Mouse (Mus musculus) midbrain, postnatal 0 days (tissue): ENCODE measurements at regions not wholly inside any gene's neighbourhood (a gene's known extent, or its start where the extent isn't known, plus 50 kb on each side); places are given as distances from the start of the nearest gene placed in this dataset.
A peak's percentile ranks its signal among the peaks of the same experiment; 100 is the strongest.

ENCODE experiments used
- ATAC-seq: fragments of 200-750 bp; cut with Nextera tagmentation; 2 replicates; pipeline ENCODE4 v1.8.0; 2017; ENCODE audit warnings: moderate number of reproducible peaks, mild to moderate bottlenecking, moderate TSS enrichment, moderate library complexity; ENCODE audit not compliant: low FRiP score
- DNase-seq: peaks from one replicate; pipeline ENCODE4 v3.0.0-alpha.2; 2015; ENCODE audit warnings: low spot score
- H3K27ac ChIP-seq: fragments of 300-500 bp; sonication (generic); 2 replicates; pipeline ENCODE4 v1.5.1; 2014; ENCODE audit warnings: low read depth, mild to moderate bottlenecking, low read length, mixed read lengths
- H3K27me3 ChIP-seq: fragments of 300-500 bp; sonication (generic); 2 replicates; pipeline ENCODE4 v1.6.1; 2014; ENCODE audit warnings: low read length, control low read depth, mixed read lengths; ENCODE audit not compliant: insufficient read depth
- H3K36me3 ChIP-seq: fragments of 300-500 bp; sonication (generic); 2 replicates; pipeline ENCODE4 v1.6.1; 2014; ENCODE audit warnings: low read length, control low read depth, mixed read lengths; ENCODE audit not compliant: insufficient read depth
- H3K4me1 ChIP-seq: fragments of 300-500 bp; sonication (generic); 2 replicates; pipeline ENCODE4 v1.6.1; 2014; ENCODE audit warnings: mild to moderate bottlenecking, control low read depth, antibody characterized with exemption, low read length, mixed read lengths; ENCODE audit not compliant: insufficient read depth
- H3K4me2 ChIP-seq: fragments of 300-500 bp; sonication (generic); 2 replicates; pipeline ENCODE4 v1.6.1; 2014; ENCODE audit warnings: low read depth, mild to moderate bottlenecking, low read length, mixed read lengths; ENCODE audit not compliant: poor library complexity, severe bottlenecking
- H3K4me3 ChIP-seq: fragments of 300-500 bp; sonication (generic); 2 replicates; pipeline ENCODE4 v1.5.1; 2014; ENCODE audit warnings: low read depth, mild to moderate bottlenecking, low read length, moderate library complexity
- H3K9ac ChIP-seq: fragments of 300-500 bp; sonication (generic); replicated peaks from 2 replicates; pipeline ENCODE4 v1.6.1; 2014; ENCODE audit warnings: mild to moderate bottlenecking, low read length, moderate library complexity, mixed read lengths; ENCODE audit not compliant: poor library complexity, severe bottlenecking
- H3K9me3 ChIP-seq: fragments of 300-500 bp; sonication (generic); 2 replicates; pipeline ENCODE4 v1.6.1; 2016; ENCODE audit warnings: low read length, control low read depth
- CTCF ChIP-seq: IDR thresholded peaks from 2 replicates; pipeline ENCODE4 v1.5.1; 2016; ENCODE audit warnings: antibody characterized with exemption, mild to moderate bottlenecking
- WGBS: fragments of 180-500 bp; shearing (Covaris S2); extraction: QIAGEN DNeasy Blood & Tissue Kit; methylation state at CpG from one replicate; pipeline ENCODE4 v1.1.7; 2014; 5-methylcytosine and 5-hydroxymethylcytosine counted together

GRCm38 (mm10) chr4:124416266-124416665, 194.3 kb downstream of the 3100002H09Rik start:
- no peaks in the 10 kb centered on the region for H3K4me1 ChIP-seq
- no peak overlapping the region for H3K27ac ChIP-seq
- DNase-seq (no peak), ATAC-seq (no peak)
- no peak for TF ChIP-seq CTCF
- WGBS, result 89% methylated on average over 6 of the region's 6 CpGs
- H3K27me3 ChIP-seq, result no peaks in the 10 kb centered on the region
- no peaks in the 10 kb centered on the region for H3K9me3 ChIP-seq
- no peak overlapping the region for H3K4me3 ChIP-seq
- no peak overlapping the region for H3K9ac ChIP-seq
- H3K36me3 ChIP-seq, result no peaks in the 10 kb centered on the region
- no peak overlapping the region for H3K4me2 ChIP-seq

DNA sequence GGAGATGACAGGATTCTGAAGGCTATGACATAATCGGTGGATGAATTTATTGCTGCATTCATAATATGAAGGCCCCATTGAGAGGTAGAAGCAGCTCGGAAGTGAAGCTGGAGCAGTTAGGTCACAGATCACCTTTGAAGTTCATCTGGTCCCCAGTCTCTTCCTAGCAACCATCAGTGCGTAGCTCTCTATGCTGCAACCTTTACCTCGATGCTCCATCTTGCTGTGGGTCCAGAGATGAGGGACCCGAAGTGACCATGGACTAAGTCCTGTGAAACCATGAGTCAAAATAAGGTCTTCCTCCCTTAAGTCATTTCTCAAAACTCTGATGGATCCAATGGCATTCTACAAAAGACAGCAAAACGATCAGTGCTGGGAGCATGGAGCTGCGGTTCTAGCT, 196.2 kb downstream of the 3100002H09Rik start:
- WGBS, result 91% methylated on average over 7 of the region's 7 CpGs
- no peaks in the 10 kb centered on the region for H3K9me3 ChIP-seq
- TF ChIP-seq CTCF, result no peak
- H3K27ac ChIP-seq, result no peak overlapping the region
- DNase-seq (no peak), ATAC-seq (no peak)
- H3K36me3 ChIP-seq, result no peaks in the 10 kb centered on the region
- no peak overlapping the region for H3K4me3 ChIP-seq
- H3K4me2 ChIP-seq, result no peak overlapping the region
- no peaks in the 10 kb centered on the region for H3K27me3 ChIP-seq
- H3K4me1 ChIP-seq, result no peaks in the 10 kb centered on the region
- H3K9ac ChIP-seq, result no peak overlapping the region

- Histone ChIP-seq H3K4me3 (no peak overlapping the region), H3K27ac (no peak overlapping the region), H3K9me3 (no peaks in the 10 kb centered on the region), H3K9ac (no peak overlapping the region), H3K36me3 (no peaks in the 10 kb centered on the region), H3K4me2 (no peak overlapping the region), H3K27me3 (no peaks in the 10 kb centered on the region), H3K4me1 (no peaks in the 10 kb centered on the region)
- 94% methylated on average over 1 of the region's 1 CpGs for WGBS
- ATAC-seq (no peak), DNase-seq (no peak)
- no peak for TF ChIP-seq CTCF
Observed at GRCm38 (mm10) chr4:124409279-124409678, 201.3 kb downstream of the 3100002H09Rik start.

GRCm38 (mm10) chr4:124402075-124402474, 208.5 kb downstream of the 3100002H09Rik start:
- TF ChIP-seq CTCF, result no peak
- H3K27me3 ChIP-seq, result peaks cover 4% of the 10 kb centered on the region; the same call in 1 of the 2 replicates
- WGBS, result 49% methylated on average over 8 of the region's 8 CpGs
- no peak for ATAC-seq
- no peaks in the 10 kb centered on the region for H3K36me3 ChIP-seq
- H3K4me1 ChIP-seq, result no peaks in the 10 kb centered on the region
- no peak overlapping the region for H3K27ac ChIP-seq
- no peak overlapping the region for H3K4me2 ChIP-seq
- H3K9me3 ChIP-seq, result no peaks in the 10 kb centered on the region
- DNase-seq, result peak; percentile 60
- no peak overlapping the region for H3K9ac ChIP-seq
- no peak overlapping the region for H3K4me3 ChIP-seq

GRCm38 (mm10) chr4:124400741-124401140, 209.9 kb downstream of the 3100002H09Rik start:
- ATAC-seq (no peak), DNase-seq (peak; percentile 22)
- 44% methylated on average over 8 of the region's 8 CpGs for WGBS
- H3K4me2 ChIP-seq, result no peak overlapping the region
- TF ChIP-seq CTCF, result no peak
- peaks cover 4% of the 10 kb centered on the region; the same call in 1 of the 2 replicates for H3K27me3 ChIP-seq
- H3K27ac ChIP-seq, result no peak overlapping the region
- no peak overlapping the region for H3K9ac ChIP-seq
- H3K4me1 ChIP-seq, result no peaks in the 10 kb centered on the region
- no peaks in the 10 kb centered on the region for H3K9me3 ChIP-seq
- no peak overlapping the region for H3K4me3 ChIP-seq
- H3K36me3 ChIP-seq, result no peaks in the 10 kb centered on the region

DNA sequence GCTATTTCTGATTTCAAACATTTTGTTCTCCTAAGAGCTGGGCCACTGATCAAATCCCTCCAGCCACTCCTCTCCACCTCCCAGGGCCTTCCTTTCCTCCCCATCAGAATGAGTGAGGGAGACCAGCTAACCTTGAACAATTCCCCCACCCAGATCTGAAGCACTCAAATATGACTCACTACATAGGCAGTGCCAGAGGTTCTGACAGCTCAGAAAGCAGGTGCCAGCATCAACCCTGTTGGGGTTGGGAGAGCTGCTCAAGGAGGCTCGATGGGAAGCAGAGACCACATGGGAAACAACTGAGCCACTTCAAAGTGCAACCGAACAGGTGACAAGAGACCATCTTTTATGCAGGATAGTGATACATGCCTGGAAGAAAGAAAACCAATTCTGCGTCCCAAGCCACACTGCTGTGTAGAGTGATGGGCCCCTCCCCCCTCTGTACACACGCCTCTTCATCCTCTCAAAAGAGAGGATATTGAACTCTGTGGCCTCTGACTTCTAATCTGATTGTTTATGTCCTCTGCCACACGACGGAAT, 210.4 kb downstream of the 3100002H09Rik start:
- Histone ChIP-seq H3K9ac (no peak overlapping the region), H3K9me3 (no peaks in the 10 kb centered on the region), H3K27ac (no peak overlapping the region), H3K4me2 (no peak overlapping the region), H3K4me3 (no peak overlapping the region), H3K4me1 (no peaks in the 10 kb centered on the region), H3K27me3 (peaks cover 4% of the 10 kb centered on the region; the same call in 1 of the 2 replicates), H3K36me3 (no peaks in the 10 kb centered on the region)
- DNase-seq (no peak), ATAC-seq (no peak)
- WGBS, result 54% methylated on average over 6 of the region's 6 CpGs
- TF ChIP-seq CTCF, result no peak
